Mouse (Mus musculus) myocyte (in vitro differentiated cells): ENCODE measurements around the gene Usp50. TPM values are rescaled to one million over a fixed set of nuclear protein-coding genes. Genes with fewer than 3 reads are reported as not detected.

Experiments used
- H3K27me3 ChIP-seq: one replicate; pipeline ENCODE4 v1.6.1; 2011; ENCODE audit not compliant: control insufficient read depth, insufficient read depth, insufficient read length
- H3K36me3 ChIP-seq: one replicate; pipeline ENCODE4 v1.6.1; 2011; ENCODE audit not compliant: control insufficient read depth, insufficient read depth
- H3K4me2 ChIP-seq: one replicate; pipeline ENCODE4 v1.6.1; 2011; ENCODE audit warnings: low read depth, control low read depth
- H3K4me3 ChIP-seq: one replicate; pipeline ENCODE4 v1.5.1; 2011; ENCODE audit warnings: mild to moderate bottlenecking, control low read depth, moderate library complexity
- H3K79me2 ChIP-seq: one replicate; pipeline ENCODE4 v1.6.1; 2011; ENCODE audit not compliant: control insufficient read depth, insufficient read depth
- H3ac ChIP-seq: one replicate; pipeline ENCODE4 v1.6.1; 2011; ENCODE audit not compliant: control insufficient read depth, insufficient read length
- CEBPB ChIP-seq: IDR thresholded peaks from 2 replicates; pipeline ENCODE4 v1.6.1; 2011; ENCODE audit warnings: mild to moderate bottlenecking, moderate library complexity; ENCODE audit not compliant: poor library complexity, insufficient read depth, severe bottlenecking
- E2F4 ChIP-seq: IDR thresholded peaks from one replicate; pipeline ENCODE4 v1.6.1; 2011; ENCODE audit warnings: mild to moderate bottlenecking, control low read depth, moderate library complexity; ENCODE audit not compliant: insufficient read depth
- MAX ChIP-seq: IDR thresholded peaks from one replicate; pipeline ENCODE4 v1.6.1; 2011; ENCODE audit warnings: low read depth, mild to moderate bottlenecking, control low read depth
- MYOD1 ChIP-seq, 3 experiments: IDR thresholded peaks; one replicate each; pipeline ENCODE4 v1.6.1; 2011; ENCODE audit warnings: control low read depth in 2 of 3, low read depth in 2 of 3, mild to moderate bottlenecking in 2 of 3, moderate library complexity in 1 of 3; ENCODE audit not compliant: insufficient read length in 2 of 3, control insufficient read depth in 1 of 3
- MYOG ChIP-seq, 3 experiments: IDR thresholded peaks; one replicate each; pipeline ENCODE4 v1.6.1; 2011; ENCODE audit warnings: control low read depth in 2 of 3, low read depth in 2 of 3, mild to moderate bottlenecking in 2 of 3; ENCODE audit not compliant: insufficient read length in 2 of 3, control insufficient read depth in 1 of 3, insufficient read depth in 1 of 3
- POLR2A ChIP-seq: IDR thresholded peaks from one replicate; pipeline ENCODE4 v1.6.1; 2011; ENCODE audit warnings: low read depth, mild to moderate bottlenecking, control low read depth, moderate library complexity; ENCODE audit not compliant: insufficient read length
- POLR2AphosphoS2 ChIP-seq: IDR thresholded peaks from one replicate; pipeline ENCODE4 v1.6.1; 2011; ENCODE audit warnings: low read depth, control low read depth; ENCODE audit not compliant: insufficient read length
- REST ChIP-seq: IDR thresholded peaks from one replicate; pipeline ENCODE4 v1.6.1; 2011; ENCODE audit warnings: mild to moderate bottlenecking, control low read depth, moderate library complexity; ENCODE audit not compliant: insufficient read depth, insufficient read length
- SRF ChIP-seq: IDR thresholded peaks from one replicate; pipeline ENCODE4 v1.6.1; 2011; ENCODE audit warnings: low read depth; ENCODE audit not compliant: control insufficient read depth, insufficient read length
- TCF12 ChIP-seq: IDR thresholded peaks from one replicate; pipeline ENCODE4 v1.6.1; 2011; ENCODE audit warnings: mild to moderate bottlenecking, control low read depth; ENCODE audit not compliant: poor library complexity, insufficient read depth, severe bottlenecking
- TCF3 ChIP-seq: IDR thresholded peaks from one replicate; pipeline ENCODE4 v1.6.1; 2011; ENCODE audit warnings: low read depth, control low read depth; ENCODE audit not compliant: insufficient read length
- USF1 ChIP-seq: IDR thresholded peaks from one replicate; pipeline ENCODE4 v1.6.1; 2011; ENCODE audit warnings: low read depth, mild to moderate bottlenecking, control low read depth, moderate library complexity
- polyA plus RNA-seq: library from polyadenylated mRNA; unstranded; fragments of >200 nt; fragmentation: generic; extraction: Trizol; gene quantifications from one replicate; pipeline ENCODE4 v1.2.1, GENCODE M21; 2012; ENCODE audit warnings: missing spikeins

The Usp50 gene
- polyA plus RNA-seq, 1 experiment: 0.90 TPM

DNA sequence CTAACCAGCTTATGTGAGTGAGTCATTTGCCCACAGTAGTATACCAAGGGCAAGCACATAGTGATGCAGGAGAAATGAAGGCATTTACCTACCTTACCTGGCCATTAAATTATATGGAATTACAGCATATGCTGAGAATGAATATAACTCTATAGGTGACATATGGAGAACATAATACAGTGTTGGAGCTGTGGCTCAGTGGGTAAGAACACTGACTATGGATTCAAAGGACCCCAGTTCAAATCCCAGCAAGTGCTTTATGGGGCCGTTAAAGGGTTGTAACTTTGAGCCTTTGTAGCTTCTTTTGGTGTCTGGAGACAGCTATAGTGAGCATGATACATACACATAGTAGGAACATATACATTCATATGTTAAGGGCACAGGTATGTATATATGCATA is 1.8 kb downstream of the Usp50 start:
- Histone ChIP-seq H3ac (no peak overlapping the region), H3K79me2 (no peaks in the 10 kb centered on the region), H3K4me2 (no peak overlapping the region), H3K4me3 (no peak overlapping the region), H3K27me3 (no peaks in the 10 kb centered on the region), H3K36me3 (no peaks in the 10 kb centered on the region)
- TF ChIP-seq TCF3: no peak
- no peak for TF ChIP-seq REST
- no peak for TF ChIP-seq SRF
- TF ChIP-seq POLR2AphosphoS2: no peak
- no peak for TF ChIP-seq USF1
- no peak for TF ChIP-seq CEBPB
- no peak for TF ChIP-seq MYOD1 (IDR thresholded peaks at IDR 0.05; ENCODE audit: control insufficient read depth in 1 of 3, insufficient read length in 2 of 3, low read depth in 2 of 3)
- no peak for TF ChIP-seq E2F4

DNA sequence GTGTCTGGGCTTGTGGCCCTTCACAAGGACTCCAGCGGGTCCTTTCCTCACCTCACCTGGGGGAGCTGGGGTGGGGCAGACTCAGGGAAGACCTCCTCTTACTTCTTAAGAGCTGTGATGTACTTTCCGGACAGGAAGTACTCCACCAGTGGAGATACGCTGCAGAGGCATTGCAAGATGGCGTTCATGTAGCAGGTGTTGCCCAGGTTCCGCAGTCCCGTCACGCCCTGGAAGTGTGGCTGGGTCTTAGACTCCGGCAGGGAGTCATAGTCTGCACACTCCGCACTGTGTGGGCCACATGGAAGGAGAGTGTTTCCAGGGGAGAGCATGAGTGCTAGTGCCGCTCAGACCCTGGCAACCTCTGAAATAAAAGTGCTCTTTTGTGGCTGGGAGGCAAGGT is 3.0 kb downstream of the Usp50 start:
- Histone ChIP-seq H3K27me3 (no peaks in the 10 kb centered on the region), H3K79me2 (no peaks in the 10 kb centered on the region), H3ac (no peak overlapping the region), H3K36me3 (no peaks in the 10 kb centered on the region), H3K4me3 (no peak overlapping the region), H3K4me2 (no peak overlapping the region)
- TF ChIP-seq POLR2A: no peak
- no peak for TF ChIP-seq MYOG (IDR thresholded peaks at IDR 0.05; ENCODE audit: control insufficient read depth in 1 of 3, insufficient read depth in 1 of 3, insufficient read length in 2 of 3, low read depth in 2 of 3)
- TF ChIP-seq USF1: no peak
- TF ChIP-seq MYOD1 (IDR thresholded peaks at IDR 0.05; ENCODE audit: control insufficient read depth in 1 of 3, insufficient read length in 2 of 3, low read depth in 2 of 3): no peak
- no peak for TF ChIP-seq CEBPB

DNA sequence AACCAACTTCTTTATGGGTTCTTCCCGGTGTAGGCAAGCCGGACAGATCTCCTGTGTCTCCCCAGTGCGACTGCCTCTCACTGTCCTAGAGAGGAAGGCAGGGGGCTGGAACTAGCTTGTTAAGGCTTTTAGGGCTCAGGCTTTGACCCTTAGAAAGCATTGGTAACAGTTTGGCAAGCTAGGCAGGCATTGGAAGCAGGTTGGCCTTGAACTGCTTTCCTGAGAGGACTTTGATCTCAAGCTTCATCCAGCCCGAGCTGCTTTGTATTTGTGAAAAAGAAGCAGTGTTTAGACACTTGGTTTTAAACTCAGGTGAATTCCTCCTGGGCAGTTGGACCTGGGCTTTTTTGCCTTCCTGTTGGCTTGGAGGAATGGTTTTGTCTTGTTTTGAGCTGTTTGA is 4.5 kb downstream of the Usp50 start:
- Histone ChIP-seq H3K36me3 (no peaks in the 10 kb centered on the region), H3K4me3 (no peak overlapping the region), H3K27me3 (no peaks in the 10 kb centered on the region), H3ac (no peak overlapping the region), H3K79me2 (no peaks in the 10 kb centered on the region), H3K4me2 (no peak overlapping the region)
- no peak for TF ChIP-seq SRF
- TF ChIP-seq REST: no peak
- TF ChIP-seq MAX: no peak
- no peak for TF ChIP-seq MYOD1 (IDR thresholded peaks at IDR 0.05; ENCODE audit: control insufficient read depth in 1 of 3, insufficient read length in 2 of 3, low read depth in 2 of 3)
- no peak for TF ChIP-seq USF1
- TF ChIP-seq POLR2AphosphoS2: no peak
- no peak for TF ChIP-seq CEBPB
- no peak for TF ChIP-seq TCF12
- no peak for TF ChIP-seq E2F4
- no peak for TF ChIP-seq POLR2A
- TF ChIP-seq TCF3: no peak
- no peak for TF ChIP-seq MYOG (IDR thresholded peaks at IDR 0.05; ENCODE audit: control insufficient read depth in 1 of 3, insufficient read depth in 1 of 3, insufficient read length in 2 of 3, low read depth in 2 of 3)

DNA sequence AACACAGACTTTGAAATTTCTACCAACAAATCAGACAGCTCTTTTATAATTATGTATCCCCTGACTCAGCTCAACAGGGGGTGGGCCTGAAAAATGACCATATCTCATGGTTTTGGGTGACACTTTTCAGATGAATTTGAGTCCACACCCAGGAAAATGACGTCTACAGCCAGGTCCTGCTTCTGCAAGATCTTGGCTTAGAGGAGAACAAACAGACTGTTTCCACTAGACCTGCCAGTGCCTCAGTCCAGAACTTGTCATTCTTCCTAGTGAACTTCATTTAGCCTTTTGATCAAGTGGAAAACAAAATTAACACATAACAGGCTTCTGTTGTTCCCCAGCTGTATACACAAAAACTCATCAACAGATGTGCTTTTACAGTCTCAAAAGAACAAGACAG is 6.9 kb downstream of the Usp50 start:
- no peak overlapping the region for H3K4me3 ChIP-seq
- TF ChIP-seq CEBPB: no peak
- TF ChIP-seq MYOD1 (IDR thresholded peaks at IDR 0.05; ENCODE audit: control insufficient read depth in 1 of 3, insufficient read length in 2 of 3, low read depth in 2 of 3): no peak
- no peak for TF ChIP-seq MYOG (IDR thresholded peaks at IDR 0.05; ENCODE audit: control insufficient read depth in 1 of 3, insufficient read depth in 1 of 3, insufficient read length in 2 of 3, low read depth in 2 of 3)
- no peak for TF ChIP-seq TCF3
- TF ChIP-seq TCF12: no peak
- TF ChIP-seq REST: no peak
- no peak for TF ChIP-seq POLR2A
- TF ChIP-seq SRF: no peak
- TF ChIP-seq E2F4: no peak
- no peak for TF ChIP-seq POLR2AphosphoS2
- no peaks in the 10 kb centered on the region for H3K79me2 ChIP-seq
- no peak overlapping the region for H3K4me2 ChIP-seq
- no peak overlapping the region for H3ac ChIP-seq
- H3K36me3 ChIP-seq: no peaks in the 10 kb centered on the region
- H3K27me3 ChIP-seq: no peaks in the 10 kb centered on the region

DNA sequence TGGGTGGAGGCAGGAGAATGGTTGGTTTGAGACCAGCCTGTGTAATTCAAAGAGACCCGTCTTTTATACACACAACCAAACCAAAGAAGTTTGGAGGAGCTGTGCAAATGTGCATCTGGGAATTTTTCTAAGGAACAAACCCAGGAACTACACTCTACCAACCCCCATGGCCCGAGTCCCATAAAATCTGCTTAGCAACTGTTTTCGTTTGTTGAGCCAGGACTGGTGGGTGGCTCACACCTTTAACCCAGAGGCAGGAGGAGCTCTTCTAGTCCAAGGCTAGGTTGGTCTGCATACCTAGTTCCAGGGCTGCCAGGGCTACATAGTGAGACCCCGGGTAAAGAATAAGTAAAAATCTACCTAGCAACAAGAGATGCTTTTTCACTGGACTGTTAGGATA is 7.3 kb downstream of the Usp50 start:
- no peaks in the 10 kb centered on the region for H3K27me3 ChIP-seq
- no peak overlapping the region for H3ac ChIP-seq
- no peak overlapping the region for H3K4me3 ChIP-seq
- no peak for TF ChIP-seq MYOG (IDR thresholded peaks at IDR 0.05; ENCODE audit: control insufficient read depth in 1 of 3, insufficient read depth in 1 of 3, insufficient read length in 2 of 3, low read depth in 2 of 3)
- TF ChIP-seq USF1: no peak
- TF ChIP-seq POLR2A: no peak
- TF ChIP-seq REST: no peak
- no peak for TF ChIP-seq SRF
- no peak for TF ChIP-seq MAX
- TF ChIP-seq CEBPB: no peak
- TF ChIP-seq POLR2AphosphoS2: no peak
- TF ChIP-seq E2F4: no peak
- no peak for TF ChIP-seq TCF12
- no peak for TF ChIP-seq MYOD1 (IDR thresholded peaks at IDR 0.05; ENCODE audit: control insufficient read depth in 1 of 3, insufficient read length in 2 of 3, low read depth in 2 of 3)
- TF ChIP-seq TCF3: no peak
- H3K4me2 ChIP-seq: no peak overlapping the region
- H3K79me2 ChIP-seq: no peaks in the 10 kb centered on the region
- no peaks in the 10 kb centered on the region for H3K36me3 ChIP-seq
